Mouse (Mus musculus) hindbrain, embryonic 15.5 days (tissue): ENCODE measurements at regions not wholly inside any gene's neighbourhood (a gene's known extent, or its start where the extent isn't known, plus 50 kb on each side); places are given as distances from the start of the nearest gene placed in this dataset.
A peak's percentile ranks its signal among the peaks of the same experiment; 100 is the strongest.

Experiments used
- ATAC-seq: fragments of 200-750 bp; cut with Nextera tagmentation; 2 replicates; pipeline ENCODE4 v1.8.0; 2017; ENCODE audit warnings: low read depth, moderate number of reproducible peaks, moderate TSS enrichment; ENCODE audit not compliant: low FRiP score
- H3K27ac ChIP-seq: fragments of 300-500 bp; sonication (generic); replicated peaks from 2 replicates; pipeline ENCODE4 v1.5.1; 2015; ENCODE audit warnings: mild to moderate bottlenecking, inconsistent platforms
- H3K27me3 ChIP-seq: fragments of 300-500 bp; sonication (generic); 2 replicates; pipeline ENCODE4 v1.6.1; 2015; ENCODE audit warnings: control low read depth, inconsistent platforms
- H3K36me3 ChIP-seq: fragments of 300-500 bp; sonication (generic); 2 replicates; pipeline ENCODE4 v1.6.1; 2015; ENCODE audit warnings: control low read depth, inconsistent platforms
- H3K4me1 ChIP-seq: fragments of 300-500 bp; sonication (generic); replicated peaks from 2 replicates; pipeline ENCODE4 v1.6.1; 2015; ENCODE audit warnings: control low read depth, inconsistent platforms
- H3K4me2 ChIP-seq: fragments of 300-500 bp; sonication (generic); 2 replicates; pipeline ENCODE4 v1.6.1; 2015; ENCODE audit warnings: moderate library complexity, mild to moderate bottlenecking, inconsistent platforms
- H3K4me3 ChIP-seq: fragments of 300-500 bp; sonication (generic); 2 replicates; pipeline ENCODE4 v1.5.1; 2015; ENCODE audit warnings: mild to moderate bottlenecking, inconsistent platforms
- H3K9ac ChIP-seq: fragments of 300-500 bp; sonication (generic); 2 replicates; pipeline ENCODE4 v1.6.1; 2015; ENCODE audit warnings: inconsistent platforms
- H3K9me3 ChIP-seq: fragments of 300-500 bp; sonication (generic); 2 replicates; pipeline ENCODE4 v1.6.1; 2016; ENCODE audit warnings: control low read depth, inconsistent platforms
- WGBS: fragments of 180-500 bp; shearing (Covaris S2); methylation state at CpG from one replicate; pipeline ENCODE4 v1.1.7; 2015; 5-methylcytosine and 5-hydroxymethylcytosine counted together

DNA sequence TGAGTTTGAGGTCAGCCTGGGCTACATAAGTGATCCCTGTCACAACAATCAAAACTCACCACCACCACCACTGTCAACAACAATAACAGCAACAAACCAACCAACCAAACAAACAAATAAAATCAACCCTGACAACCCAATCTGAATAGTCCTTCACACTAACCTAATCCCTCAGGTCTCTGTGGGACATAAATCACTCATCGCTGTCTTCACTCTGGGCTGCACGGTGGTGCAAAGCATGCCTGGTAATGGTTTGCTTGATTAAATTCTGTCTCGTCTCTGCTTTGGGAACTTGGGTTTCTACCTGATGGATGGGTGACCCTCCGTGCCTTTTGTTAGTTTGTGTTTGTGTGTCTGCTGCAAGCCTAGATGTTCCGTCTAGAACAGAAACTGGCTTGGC, 100.6 kb downstream of the Slc17a6 start:
- Histone ChIP-seq H3K27ac (no peak overlapping the region), H3K9me3 (no peaks in the 10 kb centered on the region), H3K36me3 (no peaks in the 10 kb centered on the region), H3K9ac (no peak overlapping the region), H3K27me3 (no peaks in the 10 kb centered on the region), H3K4me3 (no peak overlapping the region), H3K4me1 (no peaks in the 10 kb centered on the region), H3K4me2 (no peak overlapping the region)
- ATAC-seq = no peak
- 47% methylated on average over 5 of the region's 5 CpGs for WGBS

DNA sequence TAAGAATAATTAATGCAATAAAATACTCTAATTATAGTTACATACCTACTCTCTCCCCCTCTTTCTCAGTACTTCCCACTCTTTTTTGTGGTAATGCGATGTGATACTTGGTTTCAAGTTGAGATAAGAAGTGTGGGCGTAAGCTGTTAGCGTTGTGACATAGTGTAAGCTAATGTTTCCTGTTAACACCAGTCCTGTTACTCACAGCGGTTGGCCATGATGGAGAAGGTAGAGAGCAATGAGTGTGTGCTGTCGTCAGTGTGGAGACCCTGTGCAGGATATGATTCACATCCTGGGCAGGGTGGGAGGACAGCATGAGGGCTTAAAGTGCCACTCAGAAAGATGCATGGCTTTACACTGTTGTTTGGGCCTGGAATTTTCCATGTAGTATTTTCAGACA, 102.1 kb downstream of the Slc17a6 start:
- Histone ChIP-seq H3K9ac (no peak overlapping the region), H3K36me3 (no peaks in the 10 kb centered on the region), H3K9me3 (no peaks in the 10 kb centered on the region), H3K27me3 (no peaks in the 10 kb centered on the region), H3K4me3 (no peak overlapping the region), H3K27ac (no peak overlapping the region), H3K4me1 (no peaks in the 10 kb centered on the region), H3K4me2 (no peak overlapping the region)
- no peak for ATAC-seq
- 80% methylated on average over 5 of the region's 5 CpGs for WGBS

DNA sequence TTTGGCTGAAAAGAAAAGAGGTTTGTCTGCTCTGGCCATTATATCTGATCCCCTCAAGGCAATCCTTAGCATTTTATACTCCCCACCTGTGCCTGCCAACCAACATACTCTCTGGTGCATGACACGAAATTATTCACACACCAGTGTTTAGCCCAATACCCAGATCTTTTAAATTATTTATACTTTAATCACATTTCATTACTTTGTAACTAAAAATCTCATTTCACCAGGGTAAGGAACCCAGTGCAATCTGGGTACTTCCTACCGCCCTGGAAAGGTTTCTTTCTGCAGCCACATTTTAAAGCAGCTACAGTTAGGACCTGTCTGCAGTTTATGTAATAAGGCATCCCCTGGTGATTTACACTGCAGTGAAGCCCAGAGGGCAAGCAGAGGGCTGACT, 114.5 kb downstream of the Slc17a6 start:
- 37% methylated on average over 2 of the region's 2 CpGs for whole genome bisulfite sequencing

GRCm38 (mm10) chr7:51739590-51739989, 117.8 kb downstream of the Slc17a6 start:
- Histone ChIP-seq H3K9ac (no peak overlapping the region), H3K9me3 (no peaks in the 10 kb centered on the region), H3K4me1 (peaks cover 12% of the 10 kb centered on the region; the same call in 1 of the 2 replicates), H3K4me3 (no peak overlapping the region), H3K4me2 (no peak overlapping the region), H3K27ac (peak overlapping the region; percentile 44), H3K27me3 (no peaks in the 10 kb centered on the region), H3K36me3 (no peaks in the 10 kb centered on the region)
- 41% methylated on average over 5 of the region's 5 CpGs for WGBS
- 0 out of 2 replicates have a peak, but pooled peaks have one; percentile 16 for ATAC-seq

More for the DNA sequence above, 114.5 kb downstream of the Slc17a6 start:
- ATAC-seq = peak; percentile 81; the same call in 1 of the 2 replicates
- Histone ChIP-seq H3K27ac (peak overlapping the region; percentile 65), H3K4me3 (no peak overlapping the region), H3K27me3 (no peaks in the 10 kb centered on the region), H3K4me2 (no peak overlapping the region), H3K4me1 (peaks cover 12% of the 10 kb centered on the region; the same call in 1 of the 2 replicates), H3K9me3 (no peaks in the 10 kb centered on the region), H3K36me3 (no peaks in the 10 kb centered on the region), H3K9ac (no peak overlapping the region)

- Histone ChIP-seq H3K4me2 (no peak overlapping the region), H3K27ac (peak overlapping the region; percentile 2; the same call in 1 of the 2 replicates), H3K36me3 (no peaks in the 10 kb centered on the region), H3K4me1 (peaks cover 10% of the 10 kb centered on the region; the same call in 1 of the 2 replicates), H3K27me3 (no peaks in the 10 kb centered on the region), H3K4me3 (no peak overlapping the region), H3K9ac (no peak overlapping the region), H3K9me3 (no peaks in the 10 kb centered on the region)
- WGBS = 86% methylated on average over 5 of the region's 5 CpGs
- no peak for ATAC-seq
These were observed 119.1 kb downstream of the Slc17a6 start for GRCm38 (mm10) chr7:51740928-51741327.

DNA sequence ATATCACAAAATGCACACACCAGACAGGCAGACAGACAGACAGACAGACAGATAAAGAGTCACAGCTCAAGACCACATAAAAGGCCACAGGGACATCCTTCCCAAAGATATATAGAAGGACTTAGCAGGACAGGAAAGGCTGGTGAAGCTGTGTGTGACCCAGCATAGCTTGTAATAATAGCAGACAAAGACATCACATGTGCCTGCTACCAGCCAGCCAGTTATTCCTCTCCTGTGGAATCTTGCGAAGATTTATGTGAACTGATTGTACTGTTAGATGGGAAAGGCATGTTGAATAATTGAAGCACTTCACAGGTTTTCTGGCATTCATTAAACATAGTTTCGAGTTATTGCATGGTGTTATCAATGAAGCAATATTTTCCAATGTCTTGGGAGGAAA, 119.1 kb upstream of the Gas2 start:
- Histone ChIP-seq H3K4me3 (no peak overlapping the region), H3K9ac (no peak overlapping the region), H3K4me1 (0 out of 2 replicates have a peak, but pooled peaks cover 2% of the 10 kb centered on the region), H3K9me3 (no peaks in the 10 kb centered on the region), H3K27me3 (no peaks in the 10 kb centered on the region), H3K27ac (peak overlapping the region; percentile 53; the same call in 1 of the 2 replicates), H3K4me2 (no peak overlapping the region), H3K36me3 (no peaks in the 10 kb centered on the region)
- WGBS = 68% methylated on average over 2 of the region's 2 CpGs
- ATAC-seq = no peak

DNA sequence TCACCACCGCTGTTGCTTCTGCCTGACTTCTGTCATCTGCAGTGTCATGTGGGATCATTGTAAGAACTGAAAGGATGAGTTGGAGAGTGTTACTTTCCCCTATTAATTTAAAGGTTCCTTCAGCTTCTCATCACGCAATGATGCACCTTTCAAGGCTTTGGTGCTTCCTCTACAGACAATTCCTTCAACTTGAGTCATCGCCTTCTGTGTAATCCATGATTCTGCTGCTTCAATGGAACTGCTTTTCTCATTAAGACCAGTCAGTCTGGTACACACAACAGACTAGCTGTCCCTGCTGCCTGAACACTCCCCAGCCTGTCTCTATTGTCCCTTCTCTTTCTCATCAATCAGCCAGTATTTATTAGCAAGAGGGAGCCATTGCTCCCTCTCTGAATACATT, 116.2 kb upstream of the Gas2 start:
- Histone ChIP-seq H3K9me3 (no peaks in the 10 kb centered on the region), H3K9ac (no peak overlapping the region), H3K27me3 (no peaks in the 10 kb centered on the region), H3K36me3 (no peaks in the 10 kb centered on the region), H3K4me1 (peaks cover 21% of the 10 kb centered on the region), H3K27ac (peak overlapping the region; percentile 48), H3K4me3 (no peak overlapping the region), H3K4me2 (no peak overlapping the region)
- WGBS = 61% methylated on average over 3 of the region's 3 CpGs
- no peak for ATAC-seq

GRCm38 (mm10) chr7:51748633-51749303, 113.0 kb upstream of the Gas2 start:
- Histone ChIP-seq H3K4me3 (peak overlapping the region; percentile 18), H3K4me1 (peaks cover 21% of the 10 kb centered on the region), H3K27me3 (no peaks in the 10 kb centered on the region), H3K4me2 (peak overlapping the region; percentile 47), H3K9ac (no peak overlapping the region), H3K27ac (peak overlapping the region; percentile 88), H3K36me3 (no peaks in the 10 kb centered on the region), H3K9me3 (no peaks in the 10 kb centered on the region)
- WGBS = 10% methylated on average over 10 of the region's 10 CpGs
- peak; percentile 94 for ATAC-seq

GRCm38 (mm10) chr7:51749304-51750129, 112.3 kb upstream of the Gas2 start:
- H3K4me3 ChIP-seq = no peak overlapping the region
- H3K27me3 ChIP-seq = no peaks in the 10 kb centered on the region
- no peaks in the 10 kb centered on the region for H3K9me3 ChIP-seq
- H3K9ac ChIP-seq = no peak overlapping the region
- H3K36me3 ChIP-seq = no peaks in the 10 kb centered on the region
- peak; percentile 65; the same call in 1 of the 2 replicates for ATAC-seq
- H3K4me1 ChIP-seq = peaks cover 26% of the 10 kb centered on the region
- WGBS = 33% methylated on average over 14 of the region's 14 CpGs
- H3K27ac ChIP-seq = peak overlapping the region; percentile 88
- H3K4me2 ChIP-seq = peak overlapping the region; percentile 47

- Histone ChIP-seq H3K9ac (no peak overlapping the region), H3K9me3 (no peaks in the 10 kb centered on the region), H3K4me1 (peaks cover 29% of the 10 kb centered on the region), H3K4me3 (no peak overlapping the region), H3K27ac (peak overlapping the region; percentile 88), H3K4me2 (no peak overlapping the region), H3K27me3 (no peaks in the 10 kb centered on the region), H3K36me3 (no peaks in the 10 kb centered on the region)
- ATAC-seq = no peak
- WGBS = 79% methylated on average over 1 of the region's 1 CpGs
These were observed 111.5 kb upstream of the Gas2 start for GRCm38 (mm10) chr7:51750271-51750670.

- H3K4me2 ChIP-seq = no peak overlapping the region
- WGBS = 65% methylated on average over 11 of the region's 11 CpGs
- no peaks in the 10 kb centered on the region for H3K36me3 ChIP-seq
- H3K9me3 ChIP-seq = no peaks in the 10 kb centered on the region
- H3K27me3 ChIP-seq = no peaks in the 10 kb centered on the region
- peaks cover 29% of the 10 kb centered on the region for H3K4me1 ChIP-seq
- no peak overlapping the region for H3K27ac ChIP-seq
- no peak for ATAC-seq
- no peak overlapping the region for H3K4me3 ChIP-seq
- H3K9ac ChIP-seq = no peak overlapping the region
These were observed 108.8 kb upstream of the Gas2 start for GRCm38 (mm10) chr7:51753062-51753461.

DNA sequence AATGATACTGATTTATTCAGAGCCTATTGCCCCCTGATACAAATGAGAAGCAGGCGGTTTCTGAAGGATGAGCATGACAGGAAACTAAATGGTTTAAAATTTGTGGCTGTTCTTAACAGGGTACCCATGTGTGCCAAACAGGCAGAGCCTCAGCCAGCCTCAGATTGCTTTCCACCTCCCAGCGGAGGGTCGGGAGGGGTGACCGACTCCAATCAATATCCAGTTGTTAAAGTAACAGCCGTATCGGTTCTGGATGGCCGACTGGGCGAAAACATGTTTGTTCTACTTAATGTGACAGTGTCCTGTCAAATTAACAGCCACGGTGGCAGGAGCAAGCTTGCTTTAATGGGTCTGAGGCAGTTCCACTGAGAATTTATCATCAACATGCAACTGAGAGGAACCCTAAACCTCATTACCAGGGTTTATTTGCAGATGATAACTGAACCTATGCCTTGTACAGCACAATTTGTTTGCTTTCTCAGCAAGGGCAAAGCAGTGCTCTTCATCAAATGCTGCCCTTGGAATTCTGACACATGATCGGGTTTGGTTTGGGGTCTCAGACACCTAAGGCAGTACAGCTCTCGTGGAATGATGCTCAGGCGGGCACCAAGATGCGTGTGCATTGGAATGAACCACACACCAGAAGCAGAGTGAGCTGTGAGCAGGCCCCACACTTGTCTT, 107.5 kb upstream of the Gas2 start:
- Histone ChIP-seq H3K4me1 (peaks cover 20% of the 10 kb centered on the region), H3K27ac (peak overlapping the region; percentile 69), H3K36me3 (no peaks in the 10 kb centered on the region), H3K27me3 (no peaks in the 10 kb centered on the region), H3K9ac (no peak overlapping the region), H3K9me3 (no peaks in the 10 kb centered on the region), H3K4me3 (no peak overlapping the region), H3K4me2 (no peak overlapping the region)
- 23% methylated on average over 13 of the region's 13 CpGs for WGBS
- peak; percentile 57; the same call in 1 of the 2 replicates for ATAC-seq
